Mouse (Mus musculus) embryonic facial prominence, embryonic 12.5 days (tissue): ENCODE results near the gene Mpc1. TPM values are rescaled to one million over a fixed set of nuclear protein-coding genes. Genes with fewer than 3 reads are reported as not detected.
A peak's percentile ranks its signal among the peaks of the same experiment; 100 is the strongest.

Source experiments
- ATAC-seq: fragments of 200-750 bp; cut with Nextera tagmentation; 2 replicates; pipeline ENCODE4 v1.8.0; 2017; ENCODE audit not compliant: insufficient number of reproducible peaks, insufficient read depth, low FRiP score, low TSS enrichment
- H3K27ac ChIP-seq: fragments of 300-500 bp; sonication (generic); 2 replicates; pipeline ENCODE4 v1.5.1; 2016; ENCODE audit warnings: mild to moderate bottlenecking
- H3K27me3 ChIP-seq: fragments of 300-500 bp; sonication (generic); 2 replicates; pipeline ENCODE4 v1.6.1; 2016; ENCODE audit warnings: mild to moderate bottlenecking, moderate library complexity
- H3K36me3 ChIP-seq: fragments of 300-500 bp; sonication (generic); 2 replicates; pipeline ENCODE4 v1.6.1; 2016; ENCODE audit warnings: mild to moderate bottlenecking
- H3K4me1 ChIP-seq: fragments of 300-500 bp; sonication (generic); 2 replicates; pipeline ENCODE4 v1.6.1; 2016
- H3K4me2 ChIP-seq: fragments of 300-500 bp; sonication (generic); replicated peaks from 2 replicates; pipeline ENCODE4 v1.6.1; 2016; ENCODE audit warnings: mild to moderate bottlenecking, moderate library complexity
- H3K4me3 ChIP-seq: fragments of 300-500 bp; sonication (generic); 2 replicates; pipeline ENCODE4 v1.5.1; 2016; ENCODE audit warnings: mild to moderate bottlenecking
- H3K9ac ChIP-seq: fragments of 300-500 bp; sonication (generic); 2 replicates; pipeline ENCODE4 v1.6.1; 2016; ENCODE audit warnings: mild to moderate bottlenecking, moderate library complexity
- H3K9me3 ChIP-seq: fragments of 300-500 bp; sonication (generic); 2 replicates; pipeline ENCODE4 v1.6.1; 2016; ENCODE audit warnings: mild to moderate bottlenecking, moderate library complexity
- WGBS: fragments of 180-500 bp; shearing (Covaris S2); methylation state at CpG from one replicate; pipeline ENCODE4 v1.1.7; 2016; 5-methylcytosine and 5-hydroxymethylcytosine counted together
- polyA plus RNA-seq: library from polyadenylated mRNA; unstranded; fragments of >200 nt; fragmentation: Nextera tagmentation; extraction: Ambion mirVana; gene quantifications from 2 replicates; pipeline ENCODE4 v1.2.1, GENCODE M21; 2016

Mpc1 gene
- polyA plus RNA-seq, 1 experiment from 2014 or later = 122 TPM

GRCm38 (mm10) chr17:8283526-8284253, 986 bp downstream of the Mpc1 start:
- peak overlapping the region; percentile 67 for H3K4me3 ChIP-seq
- ATAC-seq = peak; percentile 97
- H3K27me3 ChIP-seq = no peaks in the 10 kb centered on the region
- WGBS = under 1% methylated on average over 77 of the region's 77 CpGs
- peak overlapping the region; percentile 87 for H3K27ac ChIP-seq
- 0 out of 2 replicates have a peak, but pooled peaks cover 3% of the 10 kb centered on the region for H3K4me1 ChIP-seq
- no peaks in the 10 kb centered on the region for H3K9me3 ChIP-seq
- peak overlapping the region; percentile 64 for H3K9ac ChIP-seq
- H3K36me3 ChIP-seq = no peaks in the 10 kb centered on the region
- H3K4me2 ChIP-seq = peak overlapping the region; percentile 99

GRCm38 (mm10) chr17:8284254-8284661, 1.6 kb downstream of the Mpc1 start:
- peak overlapping the region; percentile 67 for H3K4me3 ChIP-seq
- H3K27ac ChIP-seq = no peak overlapping the region
- peak overlapping the region; percentile 64 for H3K9ac ChIP-seq
- H3K27me3 ChIP-seq = no peaks in the 10 kb centered on the region
- H3K36me3 ChIP-seq = peaks cover 1% of the 10 kb centered on the region; the same call in 1 of the 2 replicates
- H3K4me1 ChIP-seq = 0 out of 2 replicates have a peak, but pooled peaks cover 3% of the 10 kb centered on the region
- no peaks in the 10 kb centered on the region for H3K9me3 ChIP-seq
- no peak for ATAC-seq
- WGBS = under 1% methylated on average over 30 of the region's 32 CpGs
- peak overlapping the region; percentile 99 for H3K4me2 ChIP-seq

- no peak overlapping the region for H3K27ac ChIP-seq
- H3K4me1 ChIP-seq = 0 out of 2 replicates have a peak, but pooled peaks cover 3% of the 10 kb centered on the region
- H3K27me3 ChIP-seq = no peaks in the 10 kb centered on the region
- 38% methylated on average over 8 of the region's 8 CpGs for WGBS
- H3K4me2 ChIP-seq = peak overlapping the region; percentile 99
- H3K9ac ChIP-seq = no peak overlapping the region
- ATAC-seq = no peak
- no peaks in the 10 kb centered on the region for H3K9me3 ChIP-seq
- peaks cover 3% of the 10 kb centered on the region; the same call in 1 of the 2 replicates for H3K36me3 ChIP-seq
- H3K4me3 ChIP-seq = no peak overlapping the region; the same call in 1 of the 2 replicates
Measured at GRCm38 (mm10) chr17:8285056-8285455, 2.4 kb downstream of the Mpc1 start.

GRCm38 (mm10) chr17:8286987-8287386, 4.3 kb downstream of the Mpc1 start:
- ATAC-seq = no peak
- Histone ChIP-seq H3K27ac (no peak overlapping the region), H3K4me2 (no peak overlapping the region), H3K9ac (no peak overlapping the region), H3K4me3 (no peak overlapping the region), H3K9me3 (no peaks in the 10 kb centered on the region), H3K4me1 (0 out of 2 replicates have a peak, but pooled peaks cover 3% of the 10 kb centered on the region), H3K36me3 (peaks cover 3% of the 10 kb centered on the region; the same call in 1 of the 2 replicates), H3K27me3 (no peaks in the 10 kb centered on the region)
- WGBS = 85% methylated on average over 4 of the region's 4 CpGs

- Histone ChIP-seq H3K9ac (no peak overlapping the region), H3K4me1 (no peaks in the 10 kb centered on the region), H3K36me3 (peaks cover 3% of the 10 kb centered on the region; the same call in 1 of the 2 replicates), H3K27me3 (no peaks in the 10 kb centered on the region), H3K9me3 (no peaks in the 10 kb centered on the region), H3K27ac (no peak overlapping the region), H3K4me2 (no peak overlapping the region), H3K4me3 (no peak overlapping the region)
- ATAC-seq = no peak
- 90% methylated on average over 3 of the region's 3 CpGs for WGBS
Measured at GRCm38 (mm10) chr17:8289993-8290679, 7.4 kb downstream of the Mpc1 start.

GRCm38 (mm10) chr17:8290736-8291135, 8.0 kb downstream of the Mpc1 start:
- Histone ChIP-seq H3K27ac (no peak overlapping the region), H3K4me2 (no peak overlapping the region), H3K4me3 (no peak overlapping the region), H3K27me3 (no peaks in the 10 kb centered on the region), H3K36me3 (peaks cover 3% of the 10 kb centered on the region; the same call in 1 of the 2 replicates), H3K9ac (no peak overlapping the region), H3K4me1 (no peaks in the 10 kb centered on the region), H3K9me3 (no peaks in the 10 kb centered on the region)
- ATAC-seq = no peak

- no peaks in the 10 kb centered on the region for H3K27me3 ChIP-seq
- ATAC-seq = no peak
- no peaks in the 10 kb centered on the region for H3K9me3 ChIP-seq
- H3K9ac ChIP-seq = no peak overlapping the region
- no peak overlapping the region for H3K27ac ChIP-seq
- H3K4me3 ChIP-seq = no peak overlapping the region
- H3K36me3 ChIP-seq = no peaks in the 10 kb centered on the region
- no peak overlapping the region for H3K4me2 ChIP-seq
- no peaks in the 10 kb centered on the region for H3K4me1 ChIP-seq
Measured at GRCm38 (mm10) chr17:8295825-8296224, 13.1 kb downstream of the Mpc1 start.

GRCm38 (mm10) chr17:8296313-8296844, 13.7 kb downstream of the Mpc1 start:
- no peaks in the 10 kb centered on the region for H3K9me3 ChIP-seq
- no peaks in the 10 kb centered on the region for H3K4me1 ChIP-seq
- no peaks in the 10 kb centered on the region for H3K27me3 ChIP-seq
- no peak overlapping the region for H3K4me2 ChIP-seq
- no peak for ATAC-seq
- no peaks in the 10 kb centered on the region for H3K36me3 ChIP-seq
- no peak overlapping the region for H3K4me3 ChIP-seq
- WGBS = 79% methylated on average over 9 of the region's 9 CpGs
- no peak overlapping the region for H3K9ac ChIP-seq
- no peak overlapping the region for H3K27ac ChIP-seq

GRCm38 (mm10) chr17:8297746-8298145, 15.0 kb downstream of the Mpc1 start:
- no peak overlapping the region for H3K9ac ChIP-seq
- H3K36me3 ChIP-seq = no peaks in the 10 kb centered on the region
- H3K4me2 ChIP-seq = no peak overlapping the region
- H3K27me3 ChIP-seq = no peaks in the 10 kb centered on the region
- H3K27ac ChIP-seq = no peak overlapping the region
- WGBS = 84% methylated on average over 5 of the region's 5 CpGs
- no peaks in the 10 kb centered on the region for H3K9me3 ChIP-seq
- H3K4me1 ChIP-seq = no peaks in the 10 kb centered on the region
- ATAC-seq = no peak
- no peak overlapping the region for H3K4me3 ChIP-seq

- Histone ChIP-seq H3K9ac (no peak overlapping the region), H3K9me3 (no peaks in the 10 kb centered on the region), H3K4me1 (no peaks in the 10 kb centered on the region), H3K27me3 (no peaks in the 10 kb centered on the region), H3K27ac (no peak overlapping the region), H3K4me2 (no peak overlapping the region), H3K4me3 (no peak overlapping the region), H3K36me3 (no peaks in the 10 kb centered on the region)
- no peak for ATAC-seq
- WGBS = 92% methylated on average over 2 of the region's 2 CpGs
Measured at GRCm38 (mm10) chr17:8298281-8298680, 15.6 kb downstream of the Mpc1 start.

GRCm38 (mm10) chr17:8299524-8299923, 16.8 kb downstream of the Mpc1 start:
- Histone ChIP-seq H3K36me3 (no peaks in the 10 kb centered on the region), H3K4me2 (no peak overlapping the region), H3K9me3 (no peaks in the 10 kb centered on the region), H3K4me1 (no peaks in the 10 kb centered on the region), H3K27me3 (no peaks in the 10 kb centered on the region), H3K4me3 (no peak overlapping the region), H3K27ac (no peak overlapping the region), H3K9ac (no peak overlapping the region)
- ATAC-seq = no peak

- H3K9ac ChIP-seq = no peak overlapping the region
Measured at GRCm38 (mm10) chr17:8301515-8301914, 18.8 kb downstream of the Mpc1 start.

More at GRCm38 (mm10) chr17:8301515-8301914, 18.8 kb downstream of the Mpc1 start:
- H3K27me3 ChIP-seq = no peaks in the 10 kb centered on the region
- no peak for ATAC-seq
- no peak overlapping the region for H3K4me2 ChIP-seq
- 74% methylated on average over 4 of the region's 4 CpGs for WGBS
- no peak overlapping the region for H3K27ac ChIP-seq
- no peaks in the 10 kb centered on the region for H3K9me3 ChIP-seq
- H3K36me3 ChIP-seq = no peaks in the 10 kb centered on the region
- H3K4me1 ChIP-seq = no peaks in the 10 kb centered on the region
- no peak overlapping the region for H3K4me3 ChIP-seq
